Mouse (Mus musculus) left cerebral cortex, postnatal 36 days (tissue): ENCODE data around the gene 1700021F05Rik. TPM values are rescaled to one million over a fixed set of nuclear protein-coding genes. Genes with fewer than 3 reads are reported as not detected.
A peak's percentile ranks its signal among the peaks of the same experiment; 100 is the strongest.

Experiments
- DNase-seq, 2 experiments: peaks; one replicate each; pipeline ENCODE4 v3.0.0; 2021 to 2022; ENCODE audit warnings: low spot score in 2 of 2, mixed read lengths in 1 of 2
- intact Hi-C: fragments of 180-260 bp; cut with DNase I; formaldehyde crosslinking; loops from one replicate; pipeline ENCODE4 v1.15.1; 2025
- total RNA-seq, 2 experiments: library from RNA; stranded (reverse); gene quantifications; 2 replicates each; pipeline ENCODE4 v1.2.3; 2021

1700021F05Rik gene
- total RNA-seq, 2 experiments from 2014 or later = 38.7 to 39.9 TPM

DNA sequence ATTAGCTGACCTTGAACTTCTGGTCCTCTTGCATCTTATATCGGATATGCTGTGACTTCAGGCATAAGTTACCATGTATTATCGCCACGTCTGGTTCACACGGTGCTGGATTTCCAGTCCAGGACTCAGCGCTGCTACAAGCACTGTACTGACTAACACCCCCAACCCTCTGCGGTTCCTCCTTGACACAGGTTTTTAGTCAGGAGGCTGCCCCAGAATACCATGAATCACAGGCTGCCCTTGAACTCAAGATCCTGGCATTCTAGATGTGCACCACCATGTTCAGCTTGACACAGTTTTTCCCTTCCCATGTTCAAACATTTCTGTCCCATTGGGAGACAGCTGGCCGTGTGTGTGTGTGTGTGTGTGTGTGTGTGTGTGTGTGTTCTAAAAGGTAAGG is 51.7 kb downstream of the 1700021F05Rik start:
- intact Hi-C loops = no loop called here
- no peak for DNase-seq

DNA sequence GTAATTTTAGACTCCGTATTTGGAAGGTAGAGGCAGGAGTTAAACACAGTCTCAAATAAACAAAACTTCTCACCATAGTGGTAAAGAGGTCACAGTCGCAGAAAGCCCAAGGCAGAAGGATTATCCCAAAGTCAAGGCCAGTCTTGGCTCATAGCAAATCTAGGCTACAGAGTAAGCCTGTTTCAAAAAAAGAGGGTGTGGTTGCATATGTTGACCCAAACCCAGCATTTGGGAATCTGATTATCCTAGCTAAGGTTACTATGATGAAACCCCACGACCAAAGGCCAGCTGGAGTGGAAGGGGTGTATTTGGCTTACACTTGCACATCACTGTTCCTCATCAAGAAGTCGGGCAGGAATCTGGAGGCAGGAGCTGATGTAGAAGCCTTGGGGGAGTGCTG is 52.5 kb downstream of the 1700021F05Rik start:
- DNase-seq = no peak
- intact Hi-C loops = no loop called here

GRCm38 (mm10) chr10:43487441-43488010 is 53.3 kb downstream of the 1700021F05Rik start:
- DNase-seq = no peak
- intact Hi-C loops = no loop called here

- DNase-seq = no peak
- intact Hi-C loops = no loop called here
Observed at GRCm38 (mm10) chr10:43485751-43486268, 55.0 kb downstream of the 1700021F05Rik start.

- intact Hi-C loops = no loop called here
Observed at GRCm38 (mm10) chr10:43483426-43483995, 57.3 kb downstream of the 1700021F05Rik start.

DNA sequence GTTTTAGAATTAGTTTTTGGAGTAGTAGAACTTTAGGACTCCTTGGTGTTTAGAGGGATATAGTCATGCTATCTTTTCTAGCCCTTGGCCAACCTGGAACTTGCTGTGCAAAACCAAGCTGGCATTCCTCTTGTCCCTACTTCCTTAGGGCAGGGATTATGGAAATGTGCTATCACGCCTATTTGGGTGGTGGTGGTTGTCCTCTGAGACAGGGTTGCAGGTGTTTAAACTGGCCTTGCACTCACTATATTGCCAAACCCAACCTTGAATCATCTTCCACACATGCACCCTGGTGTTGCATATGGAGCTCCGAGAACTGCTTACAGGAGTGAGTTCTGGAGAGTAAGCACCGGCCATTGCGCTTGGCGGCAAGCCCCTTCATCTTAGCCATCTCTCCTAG is 58.8 kb downstream of the 1700021F05Rik start:
- intact Hi-C loops = no loop called here
- no peak for DNase-seq

More at GRCm38 (mm10) chr10:43483426-43483995, 57.3 kb downstream of the 1700021F05Rik start:
- DNase-seq = no peak

DNA sequence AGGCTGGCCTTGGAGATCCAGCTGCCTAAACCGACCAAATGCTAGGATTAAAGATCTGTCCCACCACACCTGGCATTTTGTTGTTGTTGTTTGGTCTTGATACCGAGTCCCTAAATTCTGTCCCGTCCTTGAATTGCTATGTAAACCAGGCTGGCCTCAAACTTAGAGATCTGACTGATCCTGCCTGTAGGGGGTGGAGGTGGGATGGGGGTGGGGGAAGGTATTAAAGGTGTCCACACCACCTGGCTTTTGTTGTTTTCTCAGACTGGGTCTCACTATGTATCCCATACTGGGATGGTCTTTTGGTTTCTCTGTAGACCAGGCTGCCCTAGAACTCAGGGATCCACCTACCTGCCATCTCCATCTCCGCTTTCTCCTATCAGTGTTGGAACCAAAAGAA is 59.6 kb downstream of the 1700021F05Rik start:
- intact Hi-C loops = no loop called here
- no peak for DNase-seq

DNA sequence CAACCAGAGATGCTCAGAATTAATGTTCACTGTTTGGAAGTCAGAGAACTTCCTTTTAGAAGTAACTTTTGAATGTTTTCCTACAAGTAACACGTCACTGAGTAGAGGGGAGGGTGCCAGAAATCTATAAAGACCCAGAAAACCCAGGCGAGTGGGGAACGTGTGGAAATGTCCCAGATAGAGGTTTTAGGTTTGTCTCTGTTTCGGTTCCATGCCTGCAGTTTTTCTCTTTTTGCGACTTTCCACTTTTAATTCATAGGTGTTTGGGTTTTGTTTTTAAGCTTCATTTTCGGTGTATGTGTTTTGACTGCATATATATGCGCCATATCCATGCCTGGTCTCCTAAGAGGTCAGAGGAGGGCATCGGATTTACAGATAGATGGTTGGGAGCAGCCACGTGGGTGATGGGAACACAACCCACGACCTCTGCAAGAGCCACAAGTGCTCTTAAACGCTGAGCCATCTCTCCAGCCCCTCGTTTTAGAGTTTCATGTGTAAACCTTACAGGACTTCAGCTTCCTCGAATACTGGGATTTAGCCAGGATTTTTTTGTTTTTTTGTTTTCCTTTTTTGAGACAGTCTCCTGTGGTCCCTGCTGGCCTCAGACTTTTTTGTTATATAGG is 60.5 kb downstream of the 1700021F05Rik start:
- DNase-seq = no peak
- intact Hi-C loops = no loop called here

- peak; percentile 83 to 89 for DNase-seq
- intact Hi-C loops = loop anchor here (2.0 to 5.0 kb wide), 2 partner anchors 61 to 307 kb away; partner anchors contain the start of genes 1700021F05Rik, 9030612E09Rik and Sobp
Observed at GRCm38 (mm10) chr10:43479436-43480157, 61.2 kb downstream of the 1700021F05Rik start.

DNA sequence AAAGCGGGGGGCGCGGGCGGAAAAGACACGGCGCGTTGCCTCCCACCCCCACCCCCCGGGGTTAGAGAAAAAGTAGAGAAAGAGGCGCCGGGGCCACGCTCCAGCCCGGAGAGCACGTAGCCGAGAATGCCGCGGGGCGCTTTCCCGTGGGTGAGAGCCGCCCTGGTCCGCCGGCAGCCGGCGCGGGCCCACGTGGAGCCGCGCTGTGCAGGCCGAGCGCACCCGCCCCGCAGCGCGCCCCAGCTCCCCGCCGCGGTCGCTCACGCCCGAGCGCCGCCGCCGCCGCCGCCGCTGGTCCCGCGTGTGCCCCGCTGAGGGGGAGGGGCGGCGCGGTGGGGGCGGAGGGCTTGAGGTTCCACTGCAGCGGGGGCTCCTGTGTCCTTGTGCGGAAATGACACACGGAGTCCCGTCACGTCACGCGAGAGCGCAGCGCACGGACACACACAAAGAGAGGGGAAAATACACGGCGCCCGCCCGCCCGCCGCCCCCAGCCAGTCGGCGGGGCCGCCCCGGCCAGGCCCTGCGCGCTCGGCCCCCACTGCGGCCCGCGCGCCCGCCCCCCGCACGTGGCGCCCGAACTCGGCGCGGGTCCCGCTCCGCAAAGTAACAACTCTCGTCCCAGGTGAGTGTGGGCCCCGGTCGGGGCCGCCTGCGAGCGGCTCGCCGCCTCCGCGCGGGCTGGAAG is 61.9 kb downstream of the 1700021F05Rik start, which contains the start of gene Bend3:
TSS of gene Bend3 (plus strand) at position 81 of the 685 bp plus-strand sequence.
- intact Hi-C loops = loop anchor here (2.0 to 5.0 kb wide), 2 partner anchors 62 to 307 kb away; partner anchors contain the start of genes 1700021F05Rik, 9030612E09Rik and Sobp
- peak; percentile 64 to 66 for DNase-seq

DNA sequence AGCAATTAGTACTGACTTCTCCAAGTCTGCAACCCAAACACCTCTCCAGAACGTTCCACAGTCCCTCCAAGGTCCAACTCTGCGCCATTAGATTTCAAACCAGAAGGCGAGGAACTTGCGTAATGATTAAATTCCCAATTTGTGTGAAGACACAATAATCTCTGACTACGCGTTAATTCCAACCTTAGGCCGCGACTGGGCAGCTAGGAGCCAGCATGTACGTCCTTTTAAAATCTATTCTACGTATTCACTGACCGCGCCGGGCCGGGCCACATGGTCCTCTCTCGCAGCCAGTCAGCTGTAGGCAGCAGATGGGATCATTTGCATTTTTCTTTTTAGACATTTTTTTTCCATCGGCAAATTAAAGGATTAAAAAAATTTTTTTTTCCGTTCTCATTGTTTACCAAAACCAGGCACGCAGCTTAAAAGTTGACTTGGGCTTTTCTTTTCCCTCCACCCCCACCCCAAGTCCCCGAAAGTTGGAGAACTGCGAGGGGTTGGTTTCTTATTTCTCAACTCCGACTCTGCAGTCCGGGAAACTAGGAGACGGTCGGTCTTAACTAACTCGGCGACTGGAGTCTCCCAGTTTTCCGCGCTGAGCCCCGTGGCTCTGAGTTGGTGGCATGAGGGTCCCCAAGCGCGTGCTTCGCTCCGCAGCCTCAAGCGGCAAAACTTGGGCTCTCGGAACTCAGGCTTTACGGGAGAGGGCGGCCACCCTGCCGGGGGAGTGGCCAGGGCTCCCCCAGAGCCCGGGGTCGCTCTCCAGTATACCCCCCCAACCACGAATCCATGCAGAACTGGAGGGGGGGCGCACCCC is 62.7 kb downstream of the 1700021F05Rik start:
- intact Hi-C loops = loop anchor here (2.0 to 5.0 kb wide), 2 partner anchors 63 to 306 kb away; partner anchors contain the start of genes 1700021F05Rik, 9030612E09Rik and Sobp

GRCm38 (mm10) chr10:43477459-43477858 is 63.3 kb downstream of the 1700021F05Rik start:
- intact Hi-C loops = loop anchor here (5.0 kb wide), 1 partner anchor 305 kb away; the partner anchor contains the start of genes 9030612E09Rik and Sobp
- no peak for DNase-seq

More for the DNA sequence above, 62.7 kb downstream of the 1700021F05Rik start:
- peak; percentile 32 to 52 for DNase-seq

GRCm38 (mm10) chr10:43475376-43475775 is 65.4 kb downstream of the 1700021F05Rik start:
- intact Hi-C loops = loop anchor here (5.0 kb wide), 1 partner anchor 303 kb away; the partner anchor contains the start of genes 9030612E09Rik and Sobp
- DNase-seq = no peak

Other genes with a start within 250 kb of the 1700021F05Rik start
- gene Bend3, start 62.2 kb downstream of the 1700021F05Rik start, total RNA-seq = 1 to 10 TPM; 5.5 to 5.9 TPM
- gene Gm9803, start 16.9 kb downstream of the 1700021F05Rik start, total RNA-seq = 10 to 100 TPM in 1 of 2 experiments, not detected in 1; 12.2 TPM
- gene Cd24a, start 37.3 kb upstream of the 1700021F05Rik start, total RNA-seq = 1 to 10 TPM; 8.3 to 9.0 TPM